Mouse (Mus musculus) bone marrow, adult 2 months (tissue): ENCODE results near the gene Olfr30. TPM values are rescaled to one million over a fixed set of nuclear protein-coding genes. Genes with fewer than 3 reads are reported as not detected.
"Not testable (repeated sequence)": the region's sequence is repeated elsewhere in the genome, so short reads cannot be mapped to it uniquely, and the experiment has no call there.

Source experiments
- H3K27ac ChIP-seq: fragments of 200-500 bp; 2 replicates; pipeline ENCODE4 v1.5.1; 2012; ENCODE audit warnings: low read depth, mild to moderate bottlenecking, control low read depth, inconsistent platforms, low read length; ENCODE audit not compliant: control insufficient read depth, poor library complexity, insufficient read depth
- H3K4me1 ChIP-seq: fragments of 200-500 bp; 2 replicates; pipeline ENCODE4 v1.6.1; 2011; ENCODE audit warnings: low read length; ENCODE audit not compliant: control insufficient read depth, insufficient read depth
- H3K4me3 ChIP-seq: fragments of 200-500 bp; replicated peaks from 2 replicates; pipeline ENCODE3; 2011; ENCODE audit warnings: mild to moderate bottlenecking, low read depth, low read length, control low read depth; ENCODE audit not compliant: control insufficient read depth
- CTCF ChIP-seq: fragments of 200-500 bp; IDR thresholded peaks from 2 replicates; pipeline ENCODE4 v1.5.1; 2011; ENCODE audit warnings: low read length, control low read depth; ENCODE audit not compliant: control insufficient read depth, insufficient read depth
- POLR2A ChIP-seq: fragments of 200-500 bp; IDR thresholded peaks from 2 replicates; pipeline ENCODE4 v1.6.1; 2011; ENCODE audit warnings: low read depth, mild to moderate bottlenecking, control low read depth, low read length, borderline replicate concordance; ENCODE audit not compliant: control insufficient read depth
- WGBS: fragments of 180-500 bp; shearing (Covaris S2); methylation state at CpG from one replicate; pipeline ENCODE4 v1.1.7; 2018; 5-methylcytosine and 5-hydroxymethylcytosine counted together
- polyA plus RNA-seq: library from polyadenylated mRNA; stranded (reverse); fragments of >200 nt; gene quantifications from 2 replicates; pipeline ENCODE4 v1.2.4, GENCODE M21; 2011; ENCODE audit warnings: low replicate concordance; ENCODE audit not compliant: missing spikeins, insufficient read depth, insufficient read length

Gene Olfr30
- polyA plus RNA-seq, result not detected in 2 replicates

DNA sequence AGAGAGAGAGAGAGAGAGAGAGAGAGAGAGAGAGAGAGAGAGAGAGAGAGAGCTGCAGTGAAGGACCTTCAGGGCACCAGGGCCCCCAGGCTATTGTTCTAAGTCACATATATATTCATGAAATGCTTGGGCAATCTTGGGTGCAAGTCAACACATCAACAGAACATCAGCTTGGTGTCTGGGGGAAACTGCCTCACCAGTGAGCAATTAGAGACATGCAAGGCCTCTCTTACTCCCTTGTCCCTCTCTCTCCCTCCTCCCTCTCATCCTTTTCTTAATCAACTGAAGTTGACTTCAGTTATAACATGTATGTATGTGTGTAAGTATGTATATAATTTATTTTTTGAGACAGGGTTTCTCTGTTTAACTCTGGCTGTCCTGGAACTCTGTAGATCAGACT, at the start of gene Olfr30:
Olfr30 (minus strand) TSS at position 101 of the 400 bp plus-strand sequence.
- Histone ChIP-seq H3K4me3 (no peak within 1 kb of the TSS), H3K4me1 (no peaks in the 10 kb centered on the region), H3K27ac (no peak within 1 kb of the TSS)
- TF ChIP-seq CTCF (no peak), POLR2A (no peak)

DNA sequence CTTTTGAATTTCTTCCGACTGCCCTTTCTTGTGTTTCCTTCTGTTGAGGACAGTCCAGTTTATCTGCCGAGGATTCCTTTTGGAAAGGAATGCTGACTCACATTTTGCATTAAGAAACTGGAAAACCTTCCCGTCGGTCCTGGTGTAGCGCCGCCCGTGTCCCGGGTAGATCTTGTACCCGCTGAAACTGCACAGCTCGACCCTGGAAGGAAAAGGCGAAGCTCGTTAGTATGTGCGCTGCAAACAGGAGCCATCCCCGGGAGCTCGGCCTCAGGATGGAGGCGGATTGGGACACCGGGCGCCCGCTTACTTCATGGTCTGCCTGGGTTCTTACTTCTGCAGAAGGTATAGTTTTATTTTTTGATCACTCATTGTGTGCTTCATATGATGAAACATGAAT, 47.0 kb upstream of the Olfr30 start:
- H3K27ac ChIP-seq, H3K4me1 ChIP-seq, H3K4me3 ChIP-seq: not testable (repeated sequence)
- WGBS, result 80% methylated on average over 19 of the region's 19 CpGs

GRCm38 (mm10) chr11:58502472-58502871, 40.4 kb upstream of the Olfr30 start, which contains the start of gene Olfr331:
Olfr331 (minus strand) TSS chr11:58502572.
- H3K4me1 ChIP-seq, H3K4me3 ChIP-seq: not testable (repeated sequence)

GRCm38 (mm10) chr11:58499290-58499689, 37.2 kb upstream of the Olfr30 start:
- H3K4me1 ChIP-seq, result no peaks in the 10 kb centered on the region
- 59% methylated on average over 3 of the region's 3 CpGs for WGBS
- H3K4me3 ChIP-seq, result no peak overlapping the region
- TF ChIP-seq CTCF (no peak), POLR2A (no peak)
- H3K27ac ChIP-seq, result no peak overlapping the region

More at GRCm38 (mm10) chr11:58502472-58502871, 40.4 kb upstream of the Olfr30 start, which contains the start of gene Olfr331:
- not testable (repeated sequence) for H3K27ac ChIP-seq

DNA sequence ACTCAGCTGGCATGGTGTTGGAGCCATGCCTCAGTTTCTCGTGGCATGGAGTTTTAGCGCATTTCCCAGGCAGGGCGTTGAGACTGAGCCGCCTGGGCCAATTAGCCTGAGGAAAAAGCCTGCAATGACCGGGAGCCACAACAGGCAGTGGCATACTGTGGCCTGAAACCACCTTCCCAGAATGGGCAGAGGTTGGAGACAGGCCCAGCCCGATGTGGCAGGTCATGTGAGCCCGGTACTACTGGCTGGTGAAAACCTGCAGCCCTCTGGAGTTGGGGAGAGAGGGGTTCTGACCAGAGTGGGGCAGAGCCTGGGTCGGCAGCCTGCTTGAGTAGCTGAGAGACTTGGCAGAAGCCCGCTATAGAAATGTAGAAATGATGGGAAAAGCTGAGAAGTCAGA, 36.7 kb upstream of the Olfr30 start:
- no peak overlapping the region for H3K4me3 ChIP-seq
- no peaks in the 10 kb centered on the region for H3K4me1 ChIP-seq
- TF ChIP-seq CTCF (no peak), POLR2A (no peak)
- 76% methylated on average over 9 of the region's 9 CpGs for WGBS
- no peak overlapping the region for H3K27ac ChIP-seq

- Histone ChIP-seq H3K27ac (no peak within 1 kb of the TSS), H3K4me1 (no peaks in the 10 kb centered on the region), H3K4me3 (no peak within 1 kb of the TSS)
- 70% methylated on average over 2 of the region's 2 CpGs for WGBS
- TF ChIP-seq CTCF (no peak), POLR2A (no peak)
Measured at GRCm38 (mm10) chr11:58492455-58492854, 30.4 kb upstream of the Olfr30 start, which contains the start of gene Olfr332. Olfr332 (minus strand) TSS chr11:58492555.

GRCm38 (mm10) chr11:58453592-58453991, 8.5 kb downstream of the Olfr30 start:
- 50% methylated on average over 4 of the region's 4 CpGs for WGBS
- H3K27ac ChIP-seq, result no peak overlapping the region
- TF ChIP-seq POLR2A, result no peak
- TF ChIP-seq CTCF, result no peak
- no peaks in the 10 kb centered on the region for H3K4me1 ChIP-seq
- H3K4me3 ChIP-seq, result no peak overlapping the region

- WGBS, result 90% methylated on average over 9 of the region's 9 CpGs
- Histone ChIP-seq H3K27ac (no peak within 1 kb of the TSS), H3K4me1 (no peaks in the 10 kb centered on the region), H3K4me3 (no peak within 1 kb of the TSS)
- TF ChIP-seq POLR2A (no peak), CTCF (no peak)
Measured at GRCm38 (mm10) chr11:58452759-58453158, 9.3 kb downstream of the Olfr30 start, which contains the start of gene Lypd9. Lypd9 (minus strand) TSS chr11:58452923.

- no peak overlapping the region for H3K4me3 ChIP-seq
- TF ChIP-seq POLR2A, result no peak
- no peak for TF ChIP-seq CTCF
- H3K27ac ChIP-seq, result no peak overlapping the region
- 30% methylated on average over 5 of the region's 5 CpGs for WGBS
- no peaks in the 10 kb centered on the region for H3K4me1 ChIP-seq
Measured at GRCm38 (mm10) chr11:58437866-58438265, 24.2 kb downstream of the Olfr30 start.
